Mouse (Mus musculus) kidney, adult 18-20 months (tissue): ENCODE measurements around the gene Eloa.
A peak's percentile ranks its signal among the peaks of the same experiment; 100 is the strongest.
"Not testable (repeated sequence)": the region's sequence is repeated elsewhere in the genome, so short reads cannot be mapped to it uniquely, and the experiment has no call there.

Experiments used
- DNase-seq: peaks from one replicate; pipeline ENCODE4 v3.0.0; 2021

The Eloa gene

GRCm38 (mm10) chr4:135981524-135982063, 40.0 kb downstream of the Eloa start:
- DNase-seq = no peak

GRCm38 (mm10) chr4:135980223-135980622, 41.3 kb downstream of the Eloa start:
- DNase-seq = not testable (repeated sequence)

- DNase-seq = no peak
Measured at GRCm38 (mm10) chr4:135976146-135976545, 45.4 kb downstream of the Eloa start.

GRCm38 (mm10) chr4:135972911-135973811, 48.4 kb downstream of the Eloa start:
- no peak for DNase-seq

GRCm38 (mm10) chr4:135972556-135972906, 49.0 kb downstream of the Eloa start, which contains the start of gene Lypla2:
Lypla2 (minus strand) TSS chr4:135972626.
- peak; percentile 88 for DNase-seq

GRCm38 (mm10) chr4:135971805-135972555, 49.6 kb downstream of the Eloa start:
- DNase-seq = no peak

- DNase-seq = no peak
Measured at GRCm38 (mm10) chr4:135970585-135970984, 51.0 kb downstream of the Eloa start.

- no peak for DNase-seq
Measured at GRCm38 (mm10) chr4:135969070-135969750, 52.4 kb downstream of the Eloa start.

- DNase-seq = no peak
Measured at GRCm38 (mm10) chr4:135968271-135968869, 53.2 kb downstream of the Eloa start.

GRCm38 (mm10) chr4:135967086-135967760, 54.3 kb downstream of the Eloa start:
- DNase-seq = no peak

GRCm38 (mm10) chr4:135966283-135966682, 55.3 kb downstream of the Eloa start:
- no peak for DNase-seq

- DNase-seq = no peak
Measured at GRCm38 (mm10) chr4:135965113-135965512, 56.5 kb downstream of the Eloa start.

GRCm38 (mm10) chr4:135964426-135964825, 57.1 kb downstream of the Eloa start:
- DNase-seq = peak; percentile 67

GRCm38 (mm10) chr4:135963457-135964193, 57.9 kb downstream of the Eloa start, which contains the start of gene Gale:
Gale (plus strand) TSS chr4:135963727.
- peak; percentile 94 for DNase-seq

- no peak for DNase-seq
Measured at GRCm38 (mm10) chr4:135962946-135963345, 58.6 kb downstream of the Eloa start.

GRCm38 (mm10) chr4:135962198-135962597, 59.4 kb downstream of the Eloa start:
- DNase-seq = no peak

GRCm38 (mm10) chr4:135961709-135962108, 59.9 kb downstream of the Eloa start:
- DNase-seq = no peak

GRCm38 (mm10) chr4:135960717-135961116, 60.8 kb downstream of the Eloa start:
- DNase-seq = peak; percentile 89

GRCm38 (mm10) chr4:135958354-135958753, 63.2 kb downstream of the Eloa start:
- DNase-seq = peak; percentile 78

GRCm38 (mm10) chr4:135955886-135956285, 65.7 kb downstream of the Eloa start:
- no peak for DNase-seq

- DNase-seq = peak; percentile 83
Measured at GRCm38 (mm10) chr4:135954241-135954640, 67.3 kb downstream of the Eloa start.
